Mouse (Mus musculus): ENCODE measurements at regions not wholly inside any gene's neighbourhood (a gene's known extent, or its start where the extent isn't known, plus 50 kb on each side); places are given as distances from the start of the nearest gene placed in this dataset.
A peak's percentile ranks its signal among the peaks of the same experiment; 100 is the strongest.

DNA sequence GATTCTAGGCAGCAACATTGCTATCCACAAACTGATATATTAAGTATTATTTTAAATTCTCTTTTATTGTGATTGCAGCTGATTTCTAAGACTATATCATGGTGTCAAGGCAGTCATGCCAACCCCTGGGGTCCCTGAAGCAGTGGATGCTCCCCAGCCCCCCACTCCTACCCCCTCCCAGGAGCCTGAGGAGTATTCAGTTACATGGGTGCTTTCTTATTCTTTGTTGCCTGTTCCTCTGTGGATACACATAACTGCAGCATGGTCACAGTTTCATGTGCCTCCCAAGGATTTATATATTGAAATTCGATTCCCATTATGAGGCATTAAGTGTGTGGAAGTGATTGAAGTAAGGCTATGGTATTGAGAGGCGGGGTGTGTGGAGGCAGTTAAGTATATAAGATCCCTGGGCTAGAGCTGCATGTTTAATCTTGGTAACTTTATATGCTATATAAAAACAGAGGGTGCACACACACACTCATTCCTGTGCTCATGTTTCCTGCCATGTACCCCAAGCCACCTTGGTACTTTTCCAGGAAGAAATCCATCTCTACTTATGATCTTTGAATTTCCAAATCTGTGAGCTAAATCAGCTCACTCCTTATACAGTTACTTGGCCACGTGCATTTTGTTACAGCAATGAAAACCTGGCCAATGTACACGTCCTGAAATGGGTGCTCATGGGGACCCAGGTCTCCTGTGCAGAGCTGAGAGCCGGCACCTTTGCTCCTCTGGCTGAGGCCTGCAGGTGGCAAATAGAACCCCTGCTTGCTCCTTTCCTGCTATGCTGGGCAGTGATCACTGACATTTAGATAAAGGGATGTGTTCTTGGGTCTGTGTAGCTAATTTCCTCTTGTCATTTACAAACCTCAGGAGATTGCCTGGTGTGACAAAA, 259.0 kb downstream of the Nek10 start:
- no peak overlapping the region for H3K4me2 ChIP-seq
- H3K27me3 ChIP-seq = no peaks in the 10 kb centered on the region
- no peaks in the 10 kb centered on the region for H3K36me3 ChIP-seq
- no peak overlapping the region for H3K9ac ChIP-seq
- 50% methylated on average over 5 of the region's 5 CpGs for WGBS
- H3K4me3 ChIP-seq (replicated peaks) = no peak overlapping the region
- H3K9me3 ChIP-seq (replicated peaks) = no peaks in the 10 kb centered on the region
- peak overlapping the region; percentile 29; the same call in 1 of the 2 replicates for H3K27ac ChIP-seq
- ATAC-seq (replicated peaks; ENCODE audit: low FRiP score) = peak; percentile 67
- H3K4me1 ChIP-seq = peaks cover 10% of the 10 kb centered on the region; the same call in 1 of the 2 replicates

DNA sequence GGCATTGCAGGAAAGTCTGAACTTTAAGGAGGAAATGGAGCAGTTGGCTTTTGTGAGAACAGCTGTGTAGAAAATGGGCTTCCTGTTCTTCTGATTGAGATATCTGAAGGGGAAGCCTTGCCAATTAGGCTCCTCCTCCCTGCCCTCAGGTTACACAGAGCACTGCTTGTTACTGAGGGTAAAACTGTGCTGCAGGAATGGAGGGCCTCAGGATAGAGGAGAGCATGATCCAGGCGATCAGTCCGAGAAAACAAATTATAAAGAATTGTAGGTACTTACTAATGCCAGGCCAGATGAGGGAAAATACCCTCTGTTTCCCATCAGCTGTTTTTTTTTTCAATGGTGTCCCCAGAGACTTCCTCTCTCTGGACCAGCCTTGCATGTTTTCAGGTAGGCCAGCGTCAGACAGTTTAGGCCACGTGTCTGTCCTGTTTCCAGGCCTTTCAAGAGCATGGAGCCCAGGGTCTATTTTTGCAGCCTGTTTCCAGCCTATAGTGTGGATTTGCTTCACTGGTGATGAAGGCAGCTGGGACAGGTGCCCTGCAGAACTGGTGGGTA, 259.7 kb downstream of the Nek10 start:
- ATAC-seq (replicated peaks; ENCODE audit: low FRiP score) = peak; percentile 73; the same call in 1 of the 2 replicates
- Histone ChIP-seq H3K4me3 (replicated peaks) (no peak overlapping the region), H3K27me3 (no peaks in the 10 kb centered on the region), H3K4me2 (no peak overlapping the region), H3K9ac (no peak overlapping the region), H3K27ac (peak overlapping the region; percentile 29; the same call in 1 of the 2 replicates), H3K9me3 (replicated peaks) (no peaks in the 10 kb centered on the region), H3K36me3 (no peaks in the 10 kb centered on the region), H3K4me1 (peaks cover 10% of the 10 kb centered on the region; the same call in 1 of the 2 replicates)
- WGBS = 55% methylated on average over 4 of the region's 4 CpGs

DNA sequence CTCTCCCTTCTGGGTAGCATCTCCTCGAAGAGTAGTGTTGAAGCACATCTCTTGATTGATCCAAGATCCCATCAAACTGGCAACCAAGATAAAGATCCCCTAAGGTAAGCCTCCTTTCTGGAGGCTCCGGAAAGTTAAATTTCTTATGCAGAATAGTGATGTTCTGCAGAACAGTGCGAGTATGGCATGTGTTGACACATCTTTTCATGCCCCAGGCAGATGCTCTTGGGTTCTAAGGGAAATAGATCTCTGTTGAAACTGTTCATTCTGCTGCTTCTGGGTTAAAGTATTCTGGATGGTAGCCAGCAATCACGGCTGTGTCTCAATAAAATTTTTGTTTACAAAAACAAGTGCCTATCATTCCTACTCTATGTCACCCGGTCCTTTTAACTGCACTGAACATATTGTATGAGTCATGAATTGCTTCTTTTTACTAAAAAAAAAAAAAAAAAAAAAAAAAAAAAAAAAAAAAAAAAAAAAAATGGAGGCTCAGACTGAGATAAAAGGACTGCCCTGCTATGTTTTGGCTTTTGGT, 261.8 kb downstream of the Nek10 start:
- H3K27me3 ChIP-seq = no peaks in the 10 kb centered on the region
- no peak for ATAC-seq (replicated peaks; ENCODE audit: low FRiP score)
- no peak overlapping the region for H3K9ac ChIP-seq
- no peak overlapping the region for H3K4me2 ChIP-seq
- H3K27ac ChIP-seq = no peak overlapping the region
- 75% methylated on average over 5 of the region's 5 CpGs for WGBS
- peaks cover 10% of the 10 kb centered on the region; the same call in 1 of the 2 replicates for H3K4me1 ChIP-seq
- H3K9me3 ChIP-seq (replicated peaks) = no peaks in the 10 kb centered on the region
- H3K36me3 ChIP-seq = no peaks in the 10 kb centered on the region
- no peak overlapping the region for H3K4me3 ChIP-seq (replicated peaks)

DNA sequence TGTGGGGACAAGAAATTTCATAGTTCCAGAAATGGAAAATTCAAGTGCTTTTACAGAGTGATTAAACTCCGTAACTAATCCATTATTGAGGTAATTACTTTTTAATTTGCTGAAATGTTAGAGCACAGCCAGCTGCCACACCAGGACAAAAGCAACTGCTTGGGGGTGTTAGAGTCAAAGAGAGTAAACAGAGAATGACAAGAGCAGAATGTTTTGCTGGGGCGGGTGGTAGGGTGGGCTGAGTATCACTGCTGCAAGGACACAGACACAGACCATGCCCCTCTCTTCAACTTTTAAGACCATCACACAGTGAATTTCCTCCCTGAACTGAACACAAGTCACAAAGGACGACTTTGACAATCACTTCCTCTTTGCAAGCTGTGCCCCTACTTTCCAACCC, 272.7 kb downstream of the Nek10 start:
- WGBS = 36% methylated on average over 3 of the region's 3 CpGs
- H3K27ac ChIP-seq = no peak overlapping the region
- H3K9ac ChIP-seq = no peak overlapping the region
- no peaks in the 10 kb centered on the region for H3K36me3 ChIP-seq
- ATAC-seq (replicated peaks; ENCODE audit: low FRiP score) = no peak
- H3K4me2 ChIP-seq = no peak overlapping the region
- no peaks in the 10 kb centered on the region for H3K4me1 ChIP-seq
- no peaks in the 10 kb centered on the region for H3K27me3 ChIP-seq
- H3K4me3 ChIP-seq (replicated peaks) = no peak overlapping the region
- no peaks in the 10 kb centered on the region for H3K9me3 ChIP-seq (replicated peaks)

DNA sequence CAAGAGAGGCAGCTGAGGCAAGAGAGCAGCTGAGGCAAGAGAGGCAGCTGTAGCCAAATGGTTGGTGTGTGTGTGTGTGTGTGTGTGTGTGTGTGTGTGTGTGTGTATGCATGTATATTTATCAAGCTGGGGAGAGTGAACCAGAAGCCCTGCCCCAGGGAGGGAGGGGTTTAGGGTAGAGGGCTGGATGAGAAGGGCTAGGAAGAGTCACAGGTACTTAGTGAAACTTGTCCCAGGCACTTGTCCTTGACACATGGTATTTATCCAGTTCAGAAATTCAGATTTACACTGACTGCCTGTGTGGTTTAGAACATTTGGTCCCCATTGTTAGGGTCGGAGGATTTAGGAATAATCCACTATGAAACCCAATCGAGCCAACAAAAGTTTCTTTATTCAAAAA, 279.7 kb downstream of the Nek10 start:
- no peak for ATAC-seq (replicated peaks; ENCODE audit: low FRiP score)
- 88% methylated on average over 2 of the region's 2 CpGs for WGBS

DNA sequence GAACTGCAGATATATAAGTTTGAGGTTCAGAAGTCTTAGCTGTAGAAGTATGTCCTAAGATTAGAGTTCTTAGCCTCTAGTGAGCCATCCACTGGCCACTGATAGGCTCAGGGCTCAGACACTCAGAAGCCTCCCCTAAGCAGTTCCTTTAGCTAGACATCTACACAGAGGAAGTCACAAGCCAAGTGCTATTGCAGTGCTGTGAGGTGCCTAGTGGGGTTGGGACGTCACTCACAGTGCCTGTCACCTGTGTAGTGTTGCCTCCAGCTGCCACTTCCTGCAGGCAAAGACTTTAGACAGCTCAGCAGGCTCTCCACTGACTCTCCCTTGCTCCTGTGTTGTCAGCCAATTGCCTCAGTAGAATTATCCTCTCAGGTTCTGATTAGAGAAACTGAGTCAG, 280.6 kb downstream of the Nek10 start:
- no peak overlapping the region for H3K4me2 ChIP-seq
- no peak overlapping the region for H3K4me3 ChIP-seq (replicated peaks)
- no peaks in the 10 kb centered on the region for H3K36me3 ChIP-seq
- WGBS = 38% methylated on average over 1 of the region's 1 CpGs
- no peak for ATAC-seq (replicated peaks; ENCODE audit: low FRiP score)
- H3K4me1 ChIP-seq = no peaks in the 10 kb centered on the region
- H3K27ac ChIP-seq = no peak overlapping the region
- H3K9ac ChIP-seq = no peak overlapping the region
- no peaks in the 10 kb centered on the region for H3K9me3 ChIP-seq (replicated peaks)
- no peaks in the 10 kb centered on the region for H3K27me3 ChIP-seq

More for the DNA sequence above, 279.7 kb downstream of the Nek10 start:
- Histone ChIP-seq H3K4me1 (no peaks in the 10 kb centered on the region), H3K9ac (no peak overlapping the region), H3K4me2 (no peak overlapping the region), H3K27me3 (no peaks in the 10 kb centered on the region), H3K36me3 (no peaks in the 10 kb centered on the region), H3K4me3 (replicated peaks) (no peak overlapping the region), H3K27ac (no peak overlapping the region), H3K9me3 (replicated peaks) (no peaks in the 10 kb centered on the region)

DNA sequence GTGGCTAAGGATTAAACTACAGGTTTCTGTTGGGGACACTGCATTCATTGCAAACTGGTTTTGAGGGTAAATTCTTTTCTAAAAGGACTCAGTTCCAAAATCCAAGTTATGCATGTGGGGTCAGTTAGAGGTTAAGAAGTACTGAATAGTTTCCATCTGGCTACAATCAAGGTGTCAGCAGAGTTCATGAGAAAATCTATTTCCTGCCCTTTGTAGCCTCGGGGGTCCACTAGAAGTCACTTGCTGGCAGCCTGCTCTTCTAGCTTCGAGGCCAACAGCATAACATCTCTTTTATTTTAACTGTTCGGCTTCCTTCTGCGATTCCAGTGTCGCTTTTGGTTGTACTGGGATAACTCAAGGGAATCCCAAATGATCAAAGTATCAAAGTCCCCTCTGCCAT, 283.8 kb downstream of the Nek10 start:
- H3K4me3 ChIP-seq (replicated peaks) = no peak overlapping the region
- H3K4me2 ChIP-seq = no peak overlapping the region
- H3K4me1 ChIP-seq = no peaks in the 10 kb centered on the region
- H3K27ac ChIP-seq = no peak overlapping the region
- H3K9ac ChIP-seq = no peak overlapping the region
- no peaks in the 10 kb centered on the region for H3K9me3 ChIP-seq (replicated peaks)
- no peaks in the 10 kb centered on the region for H3K27me3 ChIP-seq
- no peak for ATAC-seq (replicated peaks; ENCODE audit: low FRiP score)
- WGBS = 53% methylated on average over 5 of the region's 5 CpGs
- no peaks in the 10 kb centered on the region for H3K36me3 ChIP-seq

DNA sequence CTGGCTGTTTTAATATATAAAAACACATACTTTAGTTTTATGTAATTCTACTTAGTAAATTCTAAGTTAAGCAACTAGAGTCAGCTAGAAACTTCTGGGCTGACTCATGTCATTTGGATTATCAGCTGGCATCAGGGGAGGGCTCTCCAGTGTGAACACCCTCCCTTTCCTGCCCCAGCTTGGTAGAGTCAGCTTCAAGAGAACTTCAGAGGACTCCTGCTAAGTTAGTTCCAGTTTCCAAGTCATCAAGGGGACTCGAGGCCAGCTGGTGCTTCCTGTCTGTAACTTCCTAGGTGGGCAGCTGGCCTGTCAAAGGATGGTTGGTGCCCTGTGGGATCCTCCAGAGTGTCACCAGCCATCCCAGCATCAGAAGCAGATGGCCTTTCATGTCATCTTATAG, 293.6 kb downstream of the Nek10 start:
- H3K4me1 ChIP-seq = no peaks in the 10 kb centered on the region
- no peak overlapping the region for H3K27ac ChIP-seq
- 47% methylated on average over 1 of the region's 1 CpGs for WGBS
- H3K27me3 ChIP-seq = no peaks in the 10 kb centered on the region
- no peak overlapping the region for H3K4me3 ChIP-seq (replicated peaks)
- H3K9ac ChIP-seq = no peak overlapping the region
- no peak overlapping the region for H3K4me2 ChIP-seq
- no peaks in the 10 kb centered on the region for H3K9me3 ChIP-seq (replicated peaks)
- no peaks in the 10 kb centered on the region for H3K36me3 ChIP-seq
- no peak for ATAC-seq (replicated peaks; ENCODE audit: low FRiP score)

DNA sequence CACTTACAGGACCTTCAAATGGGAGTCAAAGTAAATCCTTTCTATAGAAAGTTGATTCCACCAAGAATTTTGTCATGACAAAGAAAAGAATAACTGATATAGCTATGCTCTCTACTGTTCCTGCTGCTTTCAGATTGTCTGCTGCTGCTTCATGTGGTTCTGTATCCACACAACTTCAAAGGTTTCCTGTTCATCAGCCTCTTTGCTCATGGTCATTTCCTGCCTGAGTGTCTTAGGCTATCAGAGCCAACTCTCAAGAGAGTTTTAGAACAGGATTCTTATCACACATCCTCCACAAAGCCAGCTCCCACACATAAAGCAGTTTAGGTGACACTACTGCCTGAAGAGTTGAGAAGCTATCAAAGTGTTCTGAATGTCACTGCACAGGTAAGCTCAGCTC, 296.7 kb downstream of the Nek10 start:
- H3K4me3 ChIP-seq (replicated peaks) = no peak overlapping the region

DNA sequence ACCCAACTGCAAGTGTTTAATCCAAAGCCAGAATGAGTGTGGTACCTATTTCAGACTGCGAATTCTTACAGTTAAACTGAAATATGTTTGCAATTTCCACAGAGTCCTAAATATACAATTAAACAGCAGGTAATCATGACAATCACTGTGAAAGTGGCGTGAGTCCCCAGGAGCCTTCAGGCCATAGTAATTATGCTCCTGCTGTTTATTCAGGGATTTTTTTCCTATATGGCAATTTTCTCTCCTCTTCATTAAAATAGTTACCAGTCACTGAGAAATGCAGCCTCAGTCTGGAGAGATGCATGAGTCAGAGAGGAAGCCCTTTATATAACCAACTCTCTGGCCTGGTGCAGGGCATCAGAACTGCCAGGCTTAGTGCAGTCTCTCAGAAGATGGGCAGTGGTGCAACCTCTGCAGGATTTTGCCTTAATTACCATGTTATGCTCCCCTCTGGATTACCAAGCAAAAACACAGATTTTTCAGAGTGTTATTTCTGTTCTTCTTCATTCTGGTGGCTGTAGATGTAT, 304.6 kb downstream of the Nek10 start:
- no peak overlapping the region for H3K9ac ChIP-seq
- no peak overlapping the region for H3K4me3 ChIP-seq (replicated peaks)
- ATAC-seq (replicated peaks; ENCODE audit: low FRiP score) = no peak
- no peaks in the 10 kb centered on the region for H3K9me3 ChIP-seq (replicated peaks)
- H3K27ac ChIP-seq = no peak overlapping the region
- H3K4me2 ChIP-seq = no peak overlapping the region
- H3K27me3 ChIP-seq = no peaks in the 10 kb centered on the region
- 82% methylated on average over 2 of the region's 2 CpGs for WGBS
- H3K36me3 ChIP-seq = no peaks in the 10 kb centered on the region
- H3K4me1 ChIP-seq = no peaks in the 10 kb centered on the region

More for the DNA sequence above, 296.7 kb downstream of the Nek10 start:
- Histone ChIP-seq H3K27ac (no peak overlapping the region), H3K9ac (no peak overlapping the region), H3K27me3 (no peaks in the 10 kb centered on the region), H3K9me3 (replicated peaks) (no peaks in the 10 kb centered on the region), H3K36me3 (no peaks in the 10 kb centered on the region), H3K4me2 (no peak overlapping the region), H3K4me1 (no peaks in the 10 kb centered on the region)
- no peak for ATAC-seq (replicated peaks; ENCODE audit: low FRiP score)

DNA sequence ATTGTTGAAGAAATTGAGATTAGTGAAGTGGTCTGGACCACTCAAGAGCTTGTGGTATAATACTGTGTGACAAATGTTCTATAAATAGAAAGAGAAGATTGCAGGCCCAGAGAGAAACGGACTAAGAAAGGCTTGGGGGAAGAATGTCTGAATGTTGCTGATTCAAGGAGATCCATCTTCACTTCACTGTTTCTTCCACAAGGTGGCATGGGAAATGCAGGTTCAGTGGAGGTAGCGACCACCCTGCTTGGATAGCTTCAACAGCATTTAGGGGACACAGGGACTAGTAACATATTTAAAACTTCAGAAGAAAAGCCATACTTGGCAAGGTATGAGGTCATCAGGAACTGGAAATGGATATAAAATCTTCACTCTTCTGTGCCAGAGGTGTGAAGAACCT, 316.5 kb downstream of the Nek10 start:
- no peaks in the 10 kb centered on the region for H3K36me3 ChIP-seq
- no peak overlapping the region for H3K4me2 ChIP-seq
- H3K4me3 ChIP-seq (replicated peaks) = no peak overlapping the region
- no peaks in the 10 kb centered on the region for H3K9me3 ChIP-seq (replicated peaks)
- no peak for ATAC-seq (replicated peaks; ENCODE audit: low FRiP score)
- H3K4me1 ChIP-seq = no peaks in the 10 kb centered on the region
- 51% methylated on average over 2 of the region's 2 CpGs for WGBS
- H3K27me3 ChIP-seq = no peaks in the 10 kb centered on the region
- H3K27ac ChIP-seq = no peak overlapping the region
- no peak overlapping the region for H3K9ac ChIP-seq

DNA sequence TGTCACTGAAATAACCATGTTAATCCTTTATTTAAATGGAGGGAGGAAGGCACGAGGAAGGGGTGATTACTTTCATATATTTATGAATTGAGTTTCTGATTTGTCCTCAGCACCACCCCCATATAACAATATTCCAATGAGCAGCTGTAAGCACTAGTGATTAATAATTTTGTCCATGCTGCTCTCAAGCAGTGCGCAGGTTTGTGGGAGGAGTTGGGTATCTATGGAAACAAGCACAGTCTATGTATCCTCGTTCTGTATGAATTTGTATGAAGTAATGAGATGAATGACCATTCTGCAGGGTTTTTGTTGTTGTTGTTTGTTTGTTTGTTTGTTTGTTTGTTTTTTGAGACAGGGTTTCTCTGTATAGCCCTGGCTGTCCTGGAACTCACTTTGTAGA, 310.6 kb downstream of the Lrrc3b start:
- Histone ChIP-seq H3K27ac (no peak overlapping the region), H3K9me3 (replicated peaks) (no peaks in the 10 kb centered on the region), H3K9ac (no peak overlapping the region), H3K4me1 (no peaks in the 10 kb centered on the region), H3K36me3 (no peaks in the 10 kb centered on the region), H3K27me3 (no peaks in the 10 kb centered on the region), H3K4me3 (replicated peaks) (no peak overlapping the region), H3K4me2 (no peak overlapping the region)
- WGBS = 84% methylated on average over 3 of the region's 3 CpGs
- ATAC-seq (replicated peaks; ENCODE audit: low FRiP score) = no peak

Measured in kidney, embryonic 15.5 days (tissue).